Mouse (Mus musculus) ES-E14 (cell line): ENCODE measurements around the gene Scg2. TPM values are rescaled to one million over a fixed set of nuclear protein-coding genes. Genes with fewer than 3 reads are reported as not detected.

Source experiments
- DNase-seq: peaks from one replicate; pipeline ENCODE4 v3.0.0-alpha.2; 2013; ENCODE audit warnings: low read depth, low spot score
- H3K27ac ChIP-seq: 2 replicates; pipeline ENCODE4 v1.5.1; 2012; ENCODE audit warnings: low read depth, mild to moderate bottlenecking, low read length, moderate library complexity, mixed read lengths; ENCODE audit not compliant: poor library complexity, insufficient read depth, severe bottlenecking
- H3K36me3 ChIP-seq: 2 replicates; pipeline ENCODE4 v1.6.1; 2012; ENCODE audit warnings: mild to moderate bottlenecking, low read length, moderate library complexity, mixed read lengths; ENCODE audit not compliant: control insufficient read depth, poor library complexity, insufficient read depth, severe bottlenecking
- H3K4me1 ChIP-seq, 2 experiments: fragments of 150-350 bp in 1 of 2; sonication (generic) in 1 of 2; 2 replicates each; pipeline ENCODE4 v1.6.1; 2012; ENCODE audit warnings: low read length in 2 of 2, mild to moderate bottlenecking in 1 of 2, mixed read lengths in 1 of 2; ENCODE audit not compliant: control insufficient read depth in 2 of 2, insufficient read depth in 2 of 2, poor library complexity in 1 of 2
- H3K4me3 ChIP-seq, 2 experiments: fragments of 150-350 bp in 1 of 2; sonication (generic) in 1 of 2; 2 replicates each; pipeline ENCODE4 v1.5.1; 2012; ENCODE audit warnings: low read length in 2 of 2, low read depth in 1 of 2, mild to moderate bottlenecking in 1 of 2, mixed read lengths in 1 of 2; ENCODE audit not compliant: insufficient read depth in 1 of 2, poor library complexity in 1 of 2, severe bottlenecking in 1 of 2
- H3K9ac ChIP-seq: 2 replicates; pipeline ENCODE4 v1.6.1; 2012; ENCODE audit warnings: low read depth, mild to moderate bottlenecking, low read length, mixed read lengths; ENCODE audit not compliant: poor library complexity, insufficient read depth, severe bottlenecking
- H3K9me3 ChIP-seq: fragments of 150-350 bp; sonication (generic); 2 replicates; pipeline ENCODE4 v1.6.1; 2012; ENCODE audit warnings: low read depth, mild to moderate bottlenecking, low read length; ENCODE audit not compliant: control insufficient read depth, insufficient read depth
- CHD2 ChIP-seq: IDR thresholded peaks from 2 replicates; pipeline ENCODE4 v1.6.1; 2014; ENCODE audit warnings: mild to moderate bottlenecking, low read depth, low read length, inconsistent platforms
- HCFC1 ChIP-seq: IDR thresholded peaks from 2 replicates; pipeline ENCODE4 v1.6.1; 2012; ENCODE audit warnings: low read length, inconsistent platforms, borderline replicate concordance; ENCODE audit not compliant: insufficient read depth
- MAFK ChIP-seq: IDR thresholded peaks from 2 replicates; pipeline ENCODE4 v1.6.1; 2014; ENCODE audit warnings: mild to moderate bottlenecking, low read depth, low read length, inconsistent platforms; ENCODE audit not compliant: insufficient read depth
- ZC3H11A ChIP-seq: IDR thresholded peaks from 2 replicates; pipeline ENCODE4 v1.6.1; 2012; ENCODE audit warnings: low read depth, mild to moderate bottlenecking, inconsistent platforms, low read length, borderline replicate concordance
- ZNF384 ChIP-seq: IDR thresholded peaks from 2 replicates; pipeline ENCODE4 v1.6.1; 2012; ENCODE audit warnings: low read depth, low read length, inconsistent platforms
- in situ Hi-C, 2 experiments: fragments of 600-800 bp; cut with MboI; formaldehyde crosslinking; loops; one replicate each; pipeline ENCODE4 v1.15.1; 2025; ENCODE audit warnings: low sequenced_read_pairs in 2 of 2, inconsistent platforms in 1 of 2; ENCODE audit not compliant: unreplicated experiment in 2 of 2
- total RNA-seq: library from RNA; depleted of rRNA; stranded (reverse); fragments of 300-350 nt; gene quantifications from 2 replicates; pipeline ENCODE4 v1.2.3, GENCODE M21; 2012

The Scg2 gene
- total RNA-seq, 1 experiment: not detected

DNA sequence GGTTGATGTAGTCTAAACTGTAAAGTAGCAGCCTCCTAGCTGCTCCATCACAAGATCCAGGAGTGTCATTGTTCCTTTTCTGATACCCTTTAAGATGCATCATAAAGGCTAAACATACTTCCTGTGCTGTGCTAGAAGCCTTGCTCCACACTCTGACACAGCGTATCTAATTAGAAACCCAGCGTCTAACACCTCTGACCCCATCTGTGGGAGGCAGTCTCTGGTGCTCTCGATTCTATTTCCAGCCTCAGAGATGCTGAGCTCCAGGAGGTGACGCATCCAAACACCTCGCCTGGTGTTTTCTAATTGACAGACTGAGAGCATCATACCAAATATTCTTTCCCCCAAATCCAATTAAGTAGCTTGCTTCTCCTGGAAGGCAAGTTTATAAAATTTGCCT lies 18.6 kb upstream of the Scg2 start:
- in situ Hi-C loops: no loop called here

DNA sequence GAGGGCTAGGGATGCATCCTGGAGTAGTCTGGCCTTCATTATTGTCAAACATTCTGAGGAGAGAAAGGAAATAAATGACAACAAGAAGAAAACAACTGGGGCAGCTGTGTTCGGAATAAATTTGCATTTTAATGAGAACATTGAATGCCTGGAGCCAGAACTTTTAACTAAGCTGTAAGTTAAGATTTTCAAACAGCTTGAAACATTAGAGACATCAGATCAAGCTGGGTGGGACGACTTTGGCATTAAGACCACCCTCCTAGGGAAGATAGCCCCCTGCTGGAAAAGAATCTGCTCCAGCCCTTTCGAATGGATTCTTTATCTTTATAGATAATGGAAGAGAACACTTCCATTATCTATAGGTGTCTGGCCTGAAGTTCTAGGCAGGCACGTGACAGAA lies 14.2 kb upstream of the Scg2 start:
- no peak overlapping the region for H3K27ac ChIP-seq

More for the DNA sequence above, 18.6 kb upstream of the Scg2 start:
- Histone ChIP-seq H3K36me3 (no peaks in the 10 kb centered on the region), H3K27ac (no peak overlapping the region), H3K4me3 (no peak overlapping the region), H3K9ac (no peak overlapping the region), H3K9me3 (0 out of 2 replicates have a peak, but pooled peaks cover 1% of the 10 kb centered on the region), H3K4me1 (no peaks in the 10 kb centered on the region)
- DNase-seq: no peak
- TF ChIP-seq HCFC1 (no peak), ZNF384 (no peak), MAFK (no peak), ZC3H11A (no peak), CHD2 (no peak)

DNA sequence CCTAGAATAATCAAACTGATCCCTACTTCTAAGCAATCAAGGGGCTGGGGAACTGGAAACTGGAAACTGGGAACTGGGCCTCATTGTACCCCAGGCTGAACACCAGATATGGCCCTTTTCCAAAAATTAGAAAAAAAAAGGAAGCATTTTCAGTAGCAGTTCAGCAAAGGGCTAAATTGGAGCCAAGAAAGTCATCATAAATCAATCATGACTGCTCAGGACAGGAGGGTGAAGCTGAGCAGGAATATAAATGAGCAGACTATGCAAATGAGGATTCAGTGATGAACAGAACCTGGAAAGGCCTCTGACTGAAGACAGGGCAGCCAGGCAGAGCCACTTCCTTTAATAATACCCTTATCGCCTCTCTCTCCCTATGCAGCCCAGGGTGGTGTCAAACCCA lies 12.4 kb upstream of the Scg2 start:
- TF ChIP-seq MAFK (no peak), HCFC1 (no peak), ZNF384 (no peak), ZC3H11A (no peak), CHD2 (no peak)
- H3K4me3 ChIP-seq: no peak overlapping the region
- H3K9me3 ChIP-seq: no peaks in the 10 kb centered on the region
- no peaks in the 10 kb centered on the region for H3K4me1 ChIP-seq
- DNase-seq: no peak
- H3K9ac ChIP-seq: no peak overlapping the region
- H3K27ac ChIP-seq: no peak overlapping the region
- in situ Hi-C loops: no loop called here
- H3K36me3 ChIP-seq: no peaks in the 10 kb centered on the region

More for the DNA sequence above, 14.2 kb upstream of the Scg2 start:
- in situ Hi-C loops: no loop called here
- Histone ChIP-seq H3K9me3 (no peaks in the 10 kb centered on the region), H3K4me3 (no peak overlapping the region), H3K9ac (no peak overlapping the region), H3K4me1 (no peaks in the 10 kb centered on the region), H3K36me3 (no peaks in the 10 kb centered on the region)
- DNase-seq: peak; percentile 37
- no peak for TF ChIP-seq ZNF384
- no peak for TF ChIP-seq ZC3H11A
- no peak for TF ChIP-seq CHD2
- TF ChIP-seq MAFK: no peak
- no peak for TF ChIP-seq HCFC1

DNA sequence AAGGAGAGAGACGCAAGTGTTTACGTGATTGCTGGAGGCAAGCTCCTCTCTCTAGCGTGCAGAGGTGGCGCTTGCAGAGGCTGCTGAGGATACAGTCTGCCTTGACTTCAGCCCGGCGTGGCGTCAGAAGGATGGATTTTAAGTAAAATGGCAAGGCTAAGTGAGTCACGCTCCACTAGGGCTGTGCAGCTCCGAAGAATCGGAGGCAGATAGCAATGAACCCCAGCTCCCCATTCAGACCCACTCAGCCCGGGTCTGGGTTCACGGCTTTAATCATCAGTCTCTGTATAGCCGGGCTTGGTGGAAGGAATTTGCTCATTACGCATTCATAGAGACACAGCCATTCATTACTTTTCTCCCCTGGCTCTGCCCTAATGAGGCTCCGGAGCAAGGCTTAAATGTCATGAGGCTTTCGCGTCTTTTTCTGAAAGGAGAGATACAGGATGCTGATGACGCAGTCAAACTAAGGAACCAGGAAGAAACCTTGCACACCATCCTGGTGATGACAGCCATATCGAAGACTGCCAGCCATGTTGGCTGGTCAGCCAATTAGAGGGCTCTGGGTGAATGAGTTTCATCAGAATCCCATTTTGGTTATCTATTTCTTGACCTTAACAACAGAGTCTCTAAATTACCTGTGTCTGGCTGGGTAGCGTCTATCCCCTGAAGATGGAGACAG lies 10.6 kb upstream of the Scg2 start:
- Histone ChIP-seq H3K4me3 (no peak overlapping the region), H3K27ac (no peak overlapping the region), H3K36me3 (no peaks in the 10 kb centered on the region), H3K4me1 (no peaks in the 10 kb centered on the region), H3K9me3 (no peaks in the 10 kb centered on the region), H3K9ac (no peak overlapping the region)
- in situ Hi-C loops: no loop called here
- DNase-seq: no peak
- TF ChIP-seq HCFC1: no peak
- TF ChIP-seq ZNF384: no peak
- TF ChIP-seq CHD2: no peak
- TF ChIP-seq MAFK: no peak
- TF ChIP-seq ZC3H11A: no peak

DNA sequence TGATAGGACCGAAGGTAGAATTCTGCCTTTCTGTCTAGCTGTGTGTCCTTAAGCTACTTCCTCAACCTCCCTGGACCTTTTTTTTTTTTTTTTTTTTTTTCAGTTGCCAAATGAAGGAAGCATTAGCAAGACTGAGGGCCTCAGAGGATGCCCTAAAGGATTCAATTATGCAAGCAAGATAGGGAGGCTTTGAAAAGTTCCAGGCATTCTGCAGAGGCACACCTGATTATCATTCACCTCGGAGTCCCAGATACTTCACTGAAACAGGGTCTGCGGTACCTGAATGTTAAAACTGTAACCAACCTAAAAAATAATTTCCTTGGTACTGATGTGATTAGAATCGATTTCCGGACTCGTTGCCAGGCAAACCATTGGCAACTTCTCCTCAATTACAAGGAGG lies 10.0 kb upstream of the Scg2 start:
- Histone ChIP-seq H3K27ac (no peak overlapping the region), H3K9ac (no peak overlapping the region), H3K36me3 (no peaks in the 10 kb centered on the region), H3K9me3 (no peaks in the 10 kb centered on the region), H3K4me1 (no peaks in the 10 kb centered on the region), H3K4me3 (no peak overlapping the region)
- in situ Hi-C loops: no loop called here
- TF ChIP-seq ZC3H11A (no peak), ZNF384 (0 out of 2 replicates have a peak, but pooled peaks have one; percentile 30), HCFC1 (no peak)
- DNase-seq: no peak
